Comparison of ENCODE assay signal across 16 mouse cellular contexts in genomic region chr13:30790016-30790415, GRCm38 (mm10). TPM values are rescaled to one million over a fixed set of nuclear protein-coding genes. Genes with fewer than 3 reads are reported as not detected.
"Had no signal": no experiment of that assay in that cellular context is flagged by ENCODE, and none has a peak within 500 bp of the region (broad histone marks: within the 10 kb centered on the region; RNA-seq: fewer than 3 reads in every experiment).

No protein-coding gene starts in this region.

- H3K9ac ChIP-seq: limb, embryonic 15.5 days; liver, embryonic 12.5 days; lung, embryonic 14.5 days; neural tube, embryonic 13.5 days had no signal

- ATAC-seq: liver, embryonic 12.5 days had no signal

- H3K36me3 ChIP-seq: limb, embryonic 15.5 days; liver, embryonic 12.5 days; midbrain, embryonic 10.5 days; neural tube, embryonic 13.5 days had no signal

- H3K27ac ChIP-seq: left cerebral cortex, adult 2 months; limb, embryonic 15.5 days; liver, embryonic 12.5 days; midbrain, embryonic 10.5 days; neural tube, embryonic 13.5 days; stomach, postnatal 0 days had no signal

- H3K9me3 ChIP-seq: limb, embryonic 15.5 days; liver, embryonic 12.5 days; midbrain, embryonic 10.5 days; neural tube, embryonic 13.5 days had no signal

- H3K4me1 ChIP-seq: liver, embryonic 12.5 days; neural tube, embryonic 13.5 days had no signal

- H3K27me3 ChIP-seq: limb, embryonic 15.5 days; liver, embryonic 12.5 days; neural tube, embryonic 13.5 days had no signal

- DNase-seq: kidney, adult 8-10 months; kidney, postnatal 25 days; lung, embryonic 14.5 days; lung, postnatal 10 days; lung, postnatal 4 days; midbrain, embryonic 14.5 days; retina, postnatal 1 day; right cerebral cortex, postnatal 14 days; thymus, postnatal 14 days had no signal

- H3K4me3 ChIP-seq: left cerebral cortex, adult 2 months; limb, embryonic 15.5 days; liver, embryonic 12.5 days; midbrain, embryonic 10.5 days; neural tube, embryonic 13.5 days had no signal

- H3K4me2 ChIP-seq: limb, embryonic 15.5 days; liver, embryonic 12.5 days; lung, embryonic 14.5 days; neural tube, embryonic 13.5 days had no signal

RNA-seq across cellular contexts. Expression of gene Irf4, which starts 41.0 kb away (rescaled TPM):
- polyA plus RNA-seq: limb, embryonic 11.5 days; liver, embryonic 12.5 days; midbrain, embryonic 10.5 days had no signal
